Mouse (Mus musculus): Measurements from ENCODE around the gene Trdmt1. TPM values are rescaled to one million over a fixed set of nuclear protein-coding genes. Genes with fewer than 3 reads are reported as not detected.
"Not testable (repeated sequence)": the region's sequence is repeated elsewhere in the genome, so short reads cannot be mapped to it uniquely, and the experiment has no call there.

Gene Trdmt1
- 6.3 and 6.6 TPM in 2 replicates for polyA plus RNA-seq (2016; fragmentation: Nextera tagmentation; extraction: Ambion mirVana)

GRCm38 (mm10) chr2:13544193-13544824 lies at the start of gene Trdmt1:
TSS of gene Trdmt1 (minus strand) at chr2:13544668.
- under 1% methylated on average over 39 of the region's 39 CpGs for WGBS (ENCODE audit: insufficient replicate concordance)
- Histone ChIP-seq H3K9me3 (replicated peaks) (no peaks in the 10 kb centered on the region), H3K36me3 (no peaks in the 10 kb centered on the region), H3K4me1 (peaks cover 37% of the 10 kb centered on the region), H3K27ac (peak within 1 kb of the TSS; percentile 96), H3K4me3 (peak within 1 kb of the TSS; percentile 70), H3K27me3 (replicated peaks) (no peaks in the 10 kb centered on the region), H3K4me2 (peak within 1 kb of the TSS; percentile 85), H3K9ac (peak within 1 kb of the TSS; percentile 79)
- ATAC-seq, result peak; percentile 100

GRCm38 (mm10) chr2:13593328-13593727 lies 48.9 kb upstream of the Trdmt1 start:
- Histone ChIP-seq H3K4me1 (no peaks in the 10 kb centered on the region), H3K4me2 (no peak overlapping the region), H3K4me3 (no peak overlapping the region), H3K9ac (no peak overlapping the region), H3K9me3 (replicated peaks) (no peaks in the 10 kb centered on the region), H3K27ac (no peak overlapping the region), H3K36me3 (no peaks in the 10 kb centered on the region), H3K27me3 (replicated peaks) (no peaks in the 10 kb centered on the region)
- no peak for ATAC-seq
- WGBS (ENCODE audit: insufficient replicate concordance), result 73% methylated on average over 4 of the region's 4 CpGs

- H3K27ac ChIP-seq; ATAC-seq; H3K4me2 ChIP-seq; H3K4me1 ChIP-seq; H3K27me3 ChIP-seq (replicated peaks); H3K9ac ChIP-seq; H3K4me3 ChIP-seq; H3K9me3 ChIP-seq (replicated peaks): not testable (repeated sequence)
- peaks cover 28% of the 10 kb centered on the region for H3K36me3 ChIP-seq
Observed at GRCm38 (mm10) chr2:13583746-13584145, 39.3 kb upstream of the Trdmt1 start.

GRCm38 (mm10) chr2:13582184-13582583 lies 37.7 kb upstream of the Trdmt1 start:
- Histone ChIP-seq H3K4me3 (no peak overlapping the region), H3K4me1 (no peaks in the 10 kb centered on the region), H3K9me3 (replicated peaks) (no peaks in the 10 kb centered on the region), H3K9ac (no peak overlapping the region), H3K27me3 (replicated peaks) (peaks cover 8% of the 10 kb centered on the region; the same call in 1 of the 2 replicates), H3K4me2 (no peak overlapping the region), H3K27ac (no peak overlapping the region), H3K36me3 (peaks cover 39% of the 10 kb centered on the region)
- WGBS (ENCODE audit: insufficient replicate concordance), result 65% methylated on average over 3 of the region's 3 CpGs
- ATAC-seq, result no peak

GRCm38 (mm10) chr2:13579991-13580390 lies 35.5 kb upstream of the Trdmt1 start:
- no peak overlapping the region for H3K9ac ChIP-seq
- no peak; the same call in 1 of the 2 replicates for ATAC-seq
- H3K27me3 ChIP-seq (replicated peaks), result peaks cover 20% of the 10 kb centered on the region
- H3K27ac ChIP-seq, result no peak overlapping the region
- H3K4me1 ChIP-seq, result peaks cover 10% of the 10 kb centered on the region
- no peak overlapping the region for H3K4me3 ChIP-seq
- 55% methylated on average over 11 of the region's 11 CpGs for WGBS (ENCODE audit: insufficient replicate concordance)
- H3K4me2 ChIP-seq, result no peak overlapping the region
- no peaks in the 10 kb centered on the region for H3K9me3 ChIP-seq (replicated peaks)
- H3K36me3 ChIP-seq, result peaks cover 42% of the 10 kb centered on the region

GRCm38 (mm10) chr2:13579315-13579714 lies 34.8 kb upstream of the Trdmt1 start:
- Histone ChIP-seq H3K4me2 (no peak overlapping the region), H3K36me3 (peaks cover 42% of the 10 kb centered on the region), H3K9ac (no peak overlapping the region), H3K4me3 (no peak overlapping the region), H3K27me3 (replicated peaks) (peaks cover 26% of the 10 kb centered on the region), H3K27ac (no peak overlapping the region), H3K9me3 (replicated peaks) (no peaks in the 10 kb centered on the region), H3K4me1 (peaks cover 17% of the 10 kb centered on the region)
- ATAC-seq, result no peak
- WGBS (ENCODE audit: insufficient replicate concordance), result 82% methylated on average over 8 of the region's 8 CpGs

GRCm38 (mm10) chr2:13578473-13579152 lies 34.1 kb upstream of the Trdmt1 start:
- Histone ChIP-seq H3K4me3 (no peak overlapping the region), H3K4me2 (no peak overlapping the region), H3K27me3 (replicated peaks) (peaks cover 33% of the 10 kb centered on the region), H3K4me1 (peaks cover 24% of the 10 kb centered on the region), H3K27ac (no peak overlapping the region), H3K9me3 (replicated peaks) (no peaks in the 10 kb centered on the region), H3K36me3 (peaks cover 42% of the 10 kb centered on the region), H3K9ac (no peak overlapping the region)
- no peak for ATAC-seq
- 74% methylated on average over 14 of the region's 14 CpGs for WGBS (ENCODE audit: insufficient replicate concordance)

GRCm38 (mm10) chr2:13577399-13577798 lies 32.9 kb upstream of the Trdmt1 start:
- H3K9ac ChIP-seq, result no peak overlapping the region
- no peaks in the 10 kb centered on the region for H3K9me3 ChIP-seq (replicated peaks)
- peaks cover 32% of the 10 kb centered on the region for H3K4me1 ChIP-seq
- H3K27me3 ChIP-seq (replicated peaks), result peaks cover 46% of the 10 kb centered on the region
- ATAC-seq, result no peak
- H3K36me3 ChIP-seq, result peaks cover 39% of the 10 kb centered on the region
- no peak overlapping the region for H3K4me3 ChIP-seq
- 80% methylated on average over 1 of the region's 1 CpGs for WGBS (ENCODE audit: insufficient replicate concordance)
- no peak overlapping the region for H3K27ac ChIP-seq
- no peak overlapping the region for H3K4me2 ChIP-seq

GRCm38 (mm10) chr2:13575926-13576325 lies 31.5 kb upstream of the Trdmt1 start:
- peaks cover 26% of the 10 kb centered on the region for H3K36me3 ChIP-seq
- WGBS (ENCODE audit: insufficient replicate concordance), result 58% methylated on average over 6 of the region's 6 CpGs

GRCm38 (mm10) chr2:13575287-13575801 lies 30.9 kb upstream of the Trdmt1 start:
- 1% methylated on average over 13 of the region's 13 CpGs for WGBS (ENCODE audit: insufficient replicate concordance)
- Histone ChIP-seq H3K27ac (no peak overlapping the region), H3K4me2 (peak overlapping the region; percentile 64), H3K9me3 (replicated peaks) (no peaks in the 10 kb centered on the region), H3K4me1 (peaks cover 38% of the 10 kb centered on the region), H3K27me3 (replicated peaks) (peaks cover 56% of the 10 kb centered on the region), H3K36me3 (peaks cover 25% of the 10 kb centered on the region), H3K4me3 (peak overlapping the region; percentile 54), H3K9ac (peak overlapping the region; percentile 66)
- ATAC-seq, result peak; percentile 56

More at GRCm38 (mm10) chr2:13575926-13576325, 31.5 kb upstream of the Trdmt1 start:
- Histone ChIP-seq H3K4me3 (peak overlapping the region; percentile 54), H3K9ac (no peak overlapping the region), H3K4me1 (peaks cover 38% of the 10 kb centered on the region), H3K9me3 (replicated peaks) (no peaks in the 10 kb centered on the region), H3K27ac (no peak overlapping the region), H3K27me3 (replicated peaks) (peaks cover 55% of the 10 kb centered on the region), H3K4me2 (peak overlapping the region; percentile 64)
- ATAC-seq, result no peak

GRCm38 (mm10) chr2:13574801-13575150 lies 30.3 kb upstream of the Trdmt1 start:
- H3K27me3 ChIP-seq (replicated peaks), result peaks cover 56% of the 10 kb centered on the region
- under 1% methylated on average over 21 of the region's 21 CpGs for WGBS (ENCODE audit: insufficient replicate concordance)
- no peaks in the 10 kb centered on the region for H3K9me3 ChIP-seq (replicated peaks)
- peak overlapping the region; percentile 54 for H3K4me3 ChIP-seq
- H3K27ac ChIP-seq, result peak overlapping the region; percentile 62
- peaks cover 22% of the 10 kb centered on the region for H3K36me3 ChIP-seq
- H3K4me1 ChIP-seq, result peaks cover 38% of the 10 kb centered on the region
- peak; percentile 76 for ATAC-seq
- H3K9ac ChIP-seq, result peak overlapping the region; percentile 66
- peak overlapping the region; percentile 64 for H3K4me2 ChIP-seq

- H3K4me3 ChIP-seq, result peak overlapping the region; percentile 54
- under 1% methylated on average over 46 of the region's 46 CpGs for WGBS (ENCODE audit: insufficient replicate concordance)
- peak overlapping the region; percentile 66 for H3K9ac ChIP-seq
- peaks cover 56% of the 10 kb centered on the region for H3K27me3 ChIP-seq (replicated peaks)
- peak; percentile 72 for ATAC-seq
- H3K9me3 ChIP-seq (replicated peaks), result no peaks in the 10 kb centered on the region
- peak overlapping the region; percentile 66 for H3K27ac ChIP-seq
- H3K4me2 ChIP-seq, result peak overlapping the region; percentile 64
- H3K36me3 ChIP-seq, result peaks cover 16% of the 10 kb centered on the region
- peaks cover 38% of the 10 kb centered on the region for H3K4me1 ChIP-seq
Observed at GRCm38 (mm10) chr2:13574066-13574800, 29.8 kb upstream of the Trdmt1 start.

All from liver, embryonic 12.5 days (tissue).